Mouse (Mus musculus): ENCODE measurements at regions not wholly inside any gene's neighbourhood (a gene's known extent, or its start where the extent isn't known, plus 50 kb on each side); places are given as distances from the start of the nearest gene placed in this dataset.

DNA sequence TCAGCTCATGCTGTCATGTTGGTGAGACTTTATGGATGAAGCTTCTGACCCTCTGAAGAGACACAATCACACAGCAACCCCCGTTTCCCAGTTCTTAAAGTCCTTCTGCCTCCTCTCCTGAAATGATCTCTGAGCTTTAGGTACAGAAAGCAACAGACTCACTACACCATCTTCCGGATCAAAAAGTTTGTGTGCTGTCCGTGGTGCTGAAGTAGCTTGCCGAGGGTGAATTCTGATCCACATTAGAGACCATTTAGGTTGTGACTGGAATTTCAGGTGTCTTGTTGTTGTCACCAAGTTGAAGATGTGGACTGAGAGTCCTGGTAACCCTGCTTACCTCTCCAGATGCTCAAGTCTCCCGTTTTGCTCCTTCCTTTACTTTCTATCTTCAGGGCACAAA, 375.2 kb downstream of the Shisa9 start:
- DNase-seq (ENCODE audit: extremely low spot score) = peak; percentile 10

DNA sequence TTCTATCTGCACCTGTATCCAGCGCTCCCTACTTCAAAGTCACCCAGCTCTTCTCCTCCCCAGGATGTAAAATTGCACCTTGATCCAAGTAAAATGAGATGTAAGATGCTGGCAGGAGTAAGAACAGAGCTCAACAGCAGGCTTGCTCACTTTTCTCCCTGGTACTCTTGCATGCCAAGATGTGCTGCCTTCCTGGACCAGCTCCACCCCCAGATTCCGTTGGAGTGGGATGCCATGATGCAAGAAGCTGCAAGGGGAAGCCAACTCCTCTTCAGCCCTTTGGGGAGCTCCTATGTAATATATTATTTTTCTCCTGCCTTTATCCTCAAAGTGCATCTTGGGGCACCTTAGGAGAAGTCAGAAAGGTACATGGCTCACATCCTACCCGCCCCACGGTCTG, 405.6 kb downstream of the Shisa9 start:
- DNase-seq (ENCODE audit: extremely low spot score) = no peak

DNA sequence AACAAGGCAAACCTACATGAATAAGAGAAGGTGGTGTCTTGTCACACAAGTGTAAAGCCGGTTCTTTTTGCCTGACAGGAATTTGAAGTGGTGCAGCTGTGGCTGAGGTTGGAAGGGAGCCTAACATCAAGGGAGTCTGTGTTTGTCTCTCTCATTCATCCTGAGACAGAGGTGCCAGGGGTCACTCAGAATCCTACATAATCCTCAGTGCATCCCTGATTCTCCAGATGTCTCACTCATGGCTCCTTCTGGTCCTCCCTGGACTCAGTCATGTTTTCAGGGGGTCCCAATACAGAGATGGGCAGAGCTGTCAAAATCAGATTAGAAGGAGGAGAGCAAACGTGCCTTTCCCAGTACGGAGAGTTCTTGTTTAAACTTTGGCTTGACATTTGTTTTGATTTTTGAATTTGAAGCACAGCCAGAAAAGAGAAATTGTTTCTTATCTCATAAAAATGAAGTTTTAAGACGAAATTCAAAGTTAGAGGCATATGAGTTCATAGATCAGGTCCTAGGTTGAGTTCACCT, 451.8 kb downstream of the Shisa9 start:
- DNase-seq (ENCODE audit: extremely low spot score) = no peak

DNA sequence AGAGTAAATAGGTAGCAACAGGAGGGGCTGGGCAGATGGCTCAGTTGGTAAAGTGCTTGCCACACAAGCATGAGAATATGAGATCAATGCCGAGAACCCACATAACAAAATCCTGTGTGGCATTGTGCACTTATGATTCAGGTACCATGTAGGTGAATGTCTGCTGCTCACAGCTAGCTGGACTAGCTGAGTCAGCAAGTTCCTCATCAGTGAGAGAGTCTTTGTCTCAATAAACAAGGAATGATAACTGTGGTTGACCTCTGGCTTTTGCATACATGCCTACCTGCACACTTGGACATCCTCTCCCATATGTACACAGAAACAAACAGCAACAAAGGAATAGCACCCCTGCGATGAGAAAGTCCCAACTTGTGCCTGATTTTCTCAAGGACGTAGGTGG, 454.7 kb downstream of the Shisa9 start:
- DNase-seq (ENCODE audit: extremely low spot score) = no peak

DNA sequence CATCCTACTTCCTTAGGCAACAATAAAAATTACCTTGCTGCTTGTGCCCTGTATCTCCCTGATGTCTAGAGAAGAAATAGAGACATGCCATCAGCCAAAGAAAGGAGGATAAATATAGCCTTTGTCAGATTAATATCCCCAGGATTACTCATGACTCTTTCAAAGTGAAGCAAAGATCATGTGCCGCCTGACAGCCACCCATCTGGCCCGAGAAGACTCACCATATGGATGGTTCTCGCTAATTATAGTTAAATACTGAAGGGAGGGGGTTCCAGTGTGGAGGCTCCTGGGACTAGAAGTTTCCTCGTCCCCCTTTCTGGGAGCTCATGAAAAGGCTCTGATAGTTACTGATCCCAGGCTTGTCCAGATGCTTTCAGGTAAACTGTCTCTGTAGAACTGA, 470.9 kb downstream of the Shisa9 start:
- DNase-seq (ENCODE audit: extremely low spot score) = no peak
